ENCODE assay signal across 29 mouse cellular contexts in genomic region chr14:72779446-72779845, GRCm38 (mm10).
DNase-seq lines count a peak whose midpoint lies in the region; ATAC-seq lines count a peak whose summit lies in the region.
"Had no signal": no experiment of that assay in that cellular context is flagged by ENCODE, and none has a peak within 500 bp of the region (broad histone marks: within the 10 kb centered on the region; RNA-seq: fewer than 3 reads in every experiment).

No protein-coding gene starts in this region.

- peak; percentile 10 for DNase-seq in kidney, adult 11 months
- DNase-seq in kidney, adult 9 months, result peak; percentile 41
- no peak for DNase-seq in kidney, postnatal 10 days
- peak; percentile 13 for DNase-seq in yolk sac, embryonic 10.5 days (ENCODE audit: low spot score)
- DNase-seq in layer of hippocampus, postnatal 10 days (ENCODE audit: low spot score in 2 of 2), result no peak
- DNase-seq: adrenal gland, adult 2 months; adrenal gland, postnatal 14 days; B cell, adult 2 months; cerebellum, adult 11 months; cerebellum, adult 2 months; cerebellum, adult 9-11 months; cerebellum, postnatal 25 days; gastrocnemius, postnatal 10 days; gastrocnemius, postnatal 36 days; heart, adult 2 months; heart, postnatal 14 days; heart, postnatal 4 days had no signal

- H3K9ac ChIP-seq in kidney, embryonic 14.5 days (ENCODE audit: low read depth, low read length), result no peak overlapping the region
- H3K9ac ChIP-seq: embryonic facial prominence, embryonic 13.5 days; forebrain, embryonic 12.5 days; forebrain, embryonic 15.5 days; heart, embryonic 13.5 days; hindbrain, embryonic 14.5 days had no signal

- H3K27me3 ChIP-seq in kidney, embryonic 14.5 days (ENCODE audit: control insufficient read depth, insufficient read depth, low read length), result no peaks in the 10 kb centered on the region
- H3K27me3 ChIP-seq: embryonic facial prominence, embryonic 13.5 days; forebrain, embryonic 12.5 days; forebrain, embryonic 15.5 days; heart, embryonic 13.5 days; Patski had no signal

- H3K36me3 ChIP-seq in kidney, embryonic 14.5 days (ENCODE audit: control insufficient read depth, insufficient read depth, low read length), result no peaks in the 10 kb centered on the region
- H3K36me3 ChIP-seq: embryonic facial prominence, embryonic 10.5 days; embryonic facial prominence, embryonic 13.5 days; forebrain, embryonic 12.5 days; forebrain, embryonic 15.5 days; heart, embryonic 10.5 days; heart, embryonic 13.5 days had no signal

- no peak overlapping the region for H3K4me2 ChIP-seq in kidney, embryonic 14.5 days (replicated peaks; ENCODE audit: low read depth, low read length)
- H3K4me2 ChIP-seq: embryonic facial prominence, embryonic 13.5 days; forebrain, embryonic 12.5 days; forebrain, embryonic 15.5 days; heart, embryonic 13.5 days; hindbrain, embryonic 14.5 days had no signal

- no peak overlapping the region for H3K27ac ChIP-seq in kidney, embryonic 14.5 days (ENCODE audit: low read depth, low read length)
- H3K27ac ChIP-seq: embryonic facial prominence, embryonic 10.5 days; embryonic facial prominence, embryonic 13.5 days; forebrain, embryonic 12.5 days; forebrain, embryonic 15.5 days; heart, adult 2 months; heart, embryonic 10.5 days; heart, embryonic 13.5 days; hindbrain, embryonic 14.5 days; hindbrain, postnatal 0 days had no signal

- H3K4me3 ChIP-seq in kidney, embryonic 14.5 days (ENCODE audit: low read length), result no peak overlapping the region
- H3K4me3 ChIP-seq: embryonic facial prominence, embryonic 10.5 days; embryonic facial prominence, embryonic 13.5 days; erythroblast, embryonic 14.5 days; forebrain, embryonic 12.5 days; forebrain, embryonic 15.5 days; heart, adult 2 months; heart, embryonic 10.5 days; heart, embryonic 13.5 days had no signal

- H3K4me1 ChIP-seq in kidney, embryonic 14.5 days (ENCODE audit: control insufficient read depth, insufficient read depth, low read length), result no peaks in the 10 kb centered on the region
- H3K4me1 ChIP-seq: embryonic facial prominence, embryonic 13.5 days; forebrain, embryonic 12.5 days; forebrain, embryonic 15.5 days; heart, embryonic 10.5 days; heart, embryonic 13.5 days had no signal

- 76% methylated on average over 4 of the region's 4 CpGs for WGBS in kidney, embryonic 14.5 days

- no peak for ATAC-seq in kidney, embryonic 14.5 days (ENCODE audit: low FRiP score, low TSS enrichment)
- ATAC-seq: forebrain, embryonic 15.5 days; hindbrain, postnatal 0 days; inflammation-experienced regulatory T-cells, adult 6 months; Patski had no signal

- no peaks in the 10 kb centered on the region for H3K9me3 ChIP-seq in kidney, embryonic 14.5 days (ENCODE audit: control insufficient read depth, low read length)
- H3K9me3 ChIP-seq: embryonic facial prominence, embryonic 10.5 days; embryonic facial prominence, embryonic 13.5 days; forebrain, embryonic 12.5 days; forebrain, embryonic 15.5 days; heart, embryonic 10.5 days; heart, embryonic 13.5 days had no signal

Comparison
In these comparisons a context has a peak if more than half of its experiments do, and no peak if none do; other contexts are left out.
1. DNase-seq: peak in kidney, adult 11 months (single experiment), kidney, adult 9 months (single experiment) and yolk sac, embryonic 10.5 days (single experiment); none in kidney, postnatal 10 days (single experiment) and layer of hippocampus, postnatal 10 days (0 of 2).